Mouse (Mus musculus): ENCODE measurements around the gene Fmnl1. TPM values are rescaled to one million over a fixed set of nuclear protein-coding genes. Genes with fewer than 3 reads are reported as not detected.
A peak's percentile ranks its signal among the peaks of the same experiment; 100 is the strongest.

Fmnl1 gene
- total and polyA plus RNA-seq, 2 experiments: 0.46 to 2.2 TPM

DNA sequence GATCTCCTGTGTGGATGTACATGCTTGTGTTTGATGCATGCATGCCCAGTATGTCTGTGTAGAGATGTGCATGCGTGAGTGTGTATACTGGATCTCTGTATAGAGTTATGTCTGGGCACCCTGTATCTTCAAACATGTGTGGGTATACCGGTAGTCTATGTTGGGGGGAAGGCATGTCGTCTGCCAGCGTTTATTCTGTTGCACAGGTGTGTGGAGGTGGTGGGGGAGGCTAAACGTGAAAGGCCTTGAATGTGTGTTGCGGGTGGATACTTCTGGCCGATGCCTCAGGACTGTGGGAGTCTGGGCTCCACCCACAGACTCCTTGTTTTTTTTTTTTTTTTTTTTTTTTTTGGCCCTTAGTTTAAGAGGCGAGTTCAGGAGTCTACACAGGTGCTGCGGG is 10.4 kb downstream of the Fmnl1 start:
- Histone ChIP-seq H3K79me2 (ENCODE audit: control insufficient read depth, insufficient read depth, low read length) (no peaks in the 10 kb centered on the region), H3K27ac (replicated peaks; ENCODE audit: insufficient read depth, low read depth, low read length) (no peak overlapping the region)
- 74% methylated on average over 9 of the region's 9 CpGs for whole genome bisulfite sequencing

DNA sequence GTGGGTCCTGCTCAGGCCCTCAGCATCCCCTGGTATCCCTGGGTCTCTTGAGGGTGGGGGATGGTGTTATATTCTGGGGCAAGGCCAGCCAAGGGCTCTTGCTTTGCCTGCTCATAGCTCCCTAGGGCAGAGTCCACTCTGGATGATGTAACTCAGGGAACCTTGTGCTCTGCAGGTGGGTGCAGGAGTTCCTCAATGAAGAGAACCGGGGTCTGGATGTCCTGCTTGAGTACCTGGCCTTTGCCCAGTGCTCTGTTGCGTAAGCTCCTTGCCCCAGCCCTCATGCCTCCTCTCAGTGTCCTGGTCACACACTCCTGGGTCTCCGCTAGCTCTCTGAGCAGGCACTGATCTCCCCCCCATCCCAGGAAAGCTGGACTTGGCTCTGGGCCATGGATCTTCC is 11.0 kb downstream of the Fmnl1 start:
- DNase-seq (ENCODE audit: extremely low read depth, low read depth, low spot score): no peak
- H3K9ac ChIP-seq (ENCODE audit: low read depth, low read length): no peak overlapping the region
- TF ChIP-seq CTCF (IDR thresholded peaks at IDR 0.05; ENCODE audit: low read depth, low read length) (no peak), POLR2A (IDR thresholded peaks at IDR 0.05; ENCODE audit: extremely low read depth, insufficient read depth, low read length) (no peak)
- no peaks in the 10 kb centered on the region for H3K79me2 ChIP-seq (ENCODE audit: control insufficient read depth, insufficient read depth, low read length)
- 74% methylated on average over 3 of the region's 3 CpGs for WGBS
- no peaks in the 10 kb centered on the region for H3K27me3 ChIP-seq (ENCODE audit: control insufficient read depth, insufficient read depth, low read length)
- no peak overlapping the region for H3K4me3 ChIP-seq (ENCODE audit: insufficient read depth, low read depth, low read length)
- H3K27ac ChIP-seq (replicated peaks; ENCODE audit: insufficient read depth, low read depth, low read length): no peak overlapping the region
- H3K36me3 ChIP-seq (ENCODE audit: control insufficient read depth, insufficient read depth, low read length): no peaks in the 10 kb centered on the region
- no peaks in the 10 kb centered on the region for H3K4me1 ChIP-seq (ENCODE audit: control insufficient read depth, insufficient read depth, low read length)

More for the DNA sequence above, 10.4 kb downstream of the Fmnl1 start:
- TF ChIP-seq CTCF (IDR thresholded peaks at IDR 0.05; ENCODE audit: low read depth, low read length) (no peak), POLR2A (IDR thresholded peaks at IDR 0.05; ENCODE audit: extremely low read depth, insufficient read depth, low read length) (no peak)
- Histone ChIP-seq H3K4me1 (ENCODE audit: control insufficient read depth, insufficient read depth, low read length) (no peaks in the 10 kb centered on the region), H3K9ac (ENCODE audit: low read depth, low read length) (no peak overlapping the region), H3K36me3 (ENCODE audit: control insufficient read depth, insufficient read depth, low read length) (no peaks in the 10 kb centered on the region), H3K27me3 (ENCODE audit: control insufficient read depth, insufficient read depth, low read length) (no peaks in the 10 kb centered on the region), H3K4me3 (ENCODE audit: insufficient read depth, low read depth, low read length) (no peak overlapping the region)
- DNase-seq (ENCODE audit: extremely low read depth, low read depth, low spot score): no peak

DNA sequence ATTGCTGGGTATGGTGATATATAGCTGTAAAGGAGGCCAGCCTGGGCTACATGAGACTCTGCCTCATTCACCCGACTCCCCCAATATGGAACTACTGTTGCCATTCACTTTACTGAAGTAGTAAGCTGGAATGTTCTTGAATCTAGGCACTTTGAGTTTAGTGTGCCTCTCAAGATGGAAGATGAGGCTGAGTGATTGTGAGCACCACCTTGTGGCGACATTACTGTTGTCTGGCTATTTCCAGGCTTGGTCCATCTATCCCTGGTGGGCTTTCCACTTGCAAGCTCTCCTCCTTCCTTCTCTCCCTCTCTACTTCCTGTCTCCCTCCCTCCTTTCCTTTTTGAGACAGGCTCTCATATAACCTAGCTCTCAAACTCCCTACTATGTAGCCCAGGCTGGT is 14.0 kb downstream of the Fmnl1 start:
- 48% methylated on average over 2 of the region's 2 CpGs for whole genome bisulfite sequencing
- H3K27ac ChIP-seq (replicated peaks; ENCODE audit: insufficient read depth, low read depth, low read length): no peak overlapping the region
- H3K4me1 ChIP-seq (ENCODE audit: control insufficient read depth, insufficient read depth, low read length): no peaks in the 10 kb centered on the region
- no peak overlapping the region for H3K9ac ChIP-seq (ENCODE audit: low read depth, low read length)
- H3K4me3 ChIP-seq (ENCODE audit: insufficient read depth, low read depth, low read length): no peak overlapping the region
- H3K36me3 ChIP-seq (ENCODE audit: control insufficient read depth, insufficient read depth, low read length): no peaks in the 10 kb centered on the region
- H3K79me2 ChIP-seq (ENCODE audit: control insufficient read depth, insufficient read depth, low read length): no peaks in the 10 kb centered on the region
- no peaks in the 10 kb centered on the region for H3K27me3 ChIP-seq (ENCODE audit: control insufficient read depth, insufficient read depth, low read length)
- DNase-seq (ENCODE audit: extremely low read depth, low read depth, low spot score): peak; percentile 7
- no peak for TF ChIP-seq POLR2A (IDR thresholded peaks at IDR 0.05; ENCODE audit: extremely low read depth, insufficient read depth, low read length)
- peak; percentile 26; the same call in 1 of the 2 replicates for TF ChIP-seq CTCF (IDR thresholded peaks at IDR 0.05; ENCODE audit: low read depth, low read length)

DNA sequence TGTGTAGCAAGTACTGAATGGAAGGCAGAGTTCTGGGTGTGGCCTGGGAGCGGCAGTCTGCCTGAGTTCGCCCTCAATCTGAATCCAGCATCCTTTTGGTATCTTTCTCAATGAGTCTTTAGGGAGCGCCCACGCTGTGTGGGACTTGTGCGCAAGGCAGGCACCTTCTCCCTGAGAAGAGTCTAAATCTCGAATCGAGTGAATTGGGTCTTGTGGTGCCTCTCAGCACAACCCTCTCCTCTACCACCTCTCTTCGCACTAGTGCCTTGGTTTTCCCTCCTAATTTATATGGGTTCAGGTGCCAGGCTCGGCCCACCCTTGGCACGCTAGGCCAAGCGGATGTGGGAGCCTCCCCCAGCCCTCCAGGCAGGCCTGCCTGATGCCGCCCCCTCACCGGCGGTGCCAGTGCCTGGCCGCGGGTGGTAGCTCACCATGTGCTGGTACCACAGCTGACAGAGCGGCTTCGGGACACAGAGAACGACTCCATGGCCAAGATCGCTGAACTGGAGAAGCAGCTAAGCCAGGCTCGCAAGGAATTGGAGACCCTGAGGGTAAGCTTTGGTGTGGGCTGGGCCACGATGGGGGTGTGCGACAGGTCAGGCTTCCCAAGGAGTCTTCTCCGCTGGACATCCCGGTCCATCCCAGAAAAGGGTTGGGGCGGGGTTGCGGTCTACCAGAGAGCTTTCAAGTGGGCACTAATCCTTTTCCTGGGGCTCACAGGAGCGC is 21.5 kb downstream of the Fmnl1 start:
- H3K79me2 ChIP-seq (ENCODE audit: control insufficient read depth, insufficient read depth, low read length): no peaks in the 10 kb centered on the region
- no peaks in the 10 kb centered on the region for H3K36me3 ChIP-seq (ENCODE audit: control insufficient read depth, insufficient read depth, low read length)
- TF ChIP-seq CTCF (IDR thresholded peaks at IDR 0.05; ENCODE audit: low read depth, low read length) (no peak), POLR2A (IDR thresholded peaks at IDR 0.05; ENCODE audit: extremely low read depth, insufficient read depth, low read length) (no peak)
- 33% methylated on average over 28 of the region's 28 CpGs for WGBS
- no peak overlapping the region for H3K9ac ChIP-seq (ENCODE audit: low read depth, low read length)
- H3K4me1 ChIP-seq (ENCODE audit: control insufficient read depth, insufficient read depth, low read length): no peaks in the 10 kb centered on the region
- no peak overlapping the region for H3K27ac ChIP-seq (replicated peaks; ENCODE audit: insufficient read depth, low read depth, low read length)
- no peak overlapping the region for H3K4me3 ChIP-seq (ENCODE audit: insufficient read depth, low read depth, low read length)
- peaks cover 9% of the 10 kb centered on the region for H3K27me3 ChIP-seq (ENCODE audit: control insufficient read depth, insufficient read depth, low read length)
- DNase-seq (ENCODE audit: extremely low read depth, low read depth, low spot score): no peak

DNA sequence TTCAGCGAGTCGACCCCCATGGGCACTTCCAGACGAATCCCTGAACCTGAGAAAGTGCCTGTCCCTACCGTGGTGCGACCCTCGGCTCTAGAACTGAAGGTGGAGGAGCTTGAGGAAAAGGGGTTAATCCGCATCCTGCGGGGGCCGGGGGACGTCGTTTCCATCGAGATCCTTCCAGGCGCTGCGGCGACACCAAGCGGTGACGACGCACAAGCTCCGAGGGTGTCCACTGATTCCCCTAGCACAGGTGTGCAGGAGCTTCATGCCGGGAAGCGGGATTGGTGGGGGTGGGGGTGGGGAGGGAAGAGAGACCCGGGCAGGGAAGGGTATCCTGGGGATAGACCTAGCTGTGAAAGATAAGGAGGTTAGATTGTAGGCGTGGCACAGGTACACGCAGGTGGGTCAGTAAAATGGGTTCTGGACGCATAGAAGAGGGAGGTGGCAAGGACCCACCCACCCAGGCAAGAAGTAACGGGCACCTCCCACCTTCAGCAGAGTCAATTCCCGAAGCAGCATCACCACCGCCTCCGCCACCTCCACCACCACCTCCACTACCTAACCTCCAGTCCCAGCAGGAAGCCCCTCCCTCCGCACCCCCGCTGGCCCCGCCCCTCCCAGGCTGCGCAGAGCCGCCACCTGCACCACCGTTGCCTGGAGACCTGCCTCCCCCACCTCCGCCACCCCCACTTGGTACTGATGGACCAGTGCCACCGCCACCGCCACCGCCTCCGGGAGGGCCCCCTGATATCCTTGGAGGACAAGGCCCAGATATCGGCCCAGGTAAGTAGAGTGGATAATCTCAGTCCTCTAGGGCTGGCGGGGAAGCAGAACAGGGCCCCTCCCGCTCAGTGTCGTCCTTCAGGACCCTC is 22.3 kb downstream of the Fmnl1 start:
- TF ChIP-seq CTCF (IDR thresholded peaks at IDR 0.05; ENCODE audit: low read depth, low read length): peak; percentile 29; the same call in 1 of the 2 replicates
- TF ChIP-seq POLR2A (IDR thresholded peaks at IDR 0.05; ENCODE audit: extremely low read depth, insufficient read depth, low read length): no peak
- H3K9ac ChIP-seq (ENCODE audit: low read depth, low read length): no peak overlapping the region
- H3K4me1 ChIP-seq (ENCODE audit: control insufficient read depth, insufficient read depth, low read length): no peaks in the 10 kb centered on the region
- DNase-seq (ENCODE audit: extremely low read depth, low read depth, low spot score): no peak
- H3K27me3 ChIP-seq (ENCODE audit: control insufficient read depth, insufficient read depth, low read length): peaks cover 11% of the 10 kb centered on the region
- 15% methylated on average over 41 of the region's 44 CpGs for WGBS
- no peak overlapping the region for H3K4me3 ChIP-seq (ENCODE audit: insufficient read depth, low read depth, low read length)
- no peaks in the 10 kb centered on the region for H3K36me3 ChIP-seq (ENCODE audit: control insufficient read depth, insufficient read depth, low read length)
- no peak overlapping the region for H3K27ac ChIP-seq (replicated peaks; ENCODE audit: insufficient read depth, low read depth, low read length)
- H3K79me2 ChIP-seq (ENCODE audit: control insufficient read depth, insufficient read depth, low read length): no peaks in the 10 kb centered on the region

Data from liver, adult 2 months (tissue).